Comparison of ENCODE assay signal across 7 mouse cellular contexts in genomic region chr8:110664202-110664896, GRCm38 (mm10). TPM values are rescaled to one million over a fixed set of nuclear protein-coding genes. Genes with fewer than 3 reads are reported as not detected.
DNase-seq lines count a peak whose midpoint lies in the region; ATAC-seq lines count a peak whose summit lies in the region.

No protein-coding gene starts in this region.

- peak overlapping the region; percentile 87 for H3K27ac ChIP-seq in hindbrain, embryonic 13.5 days

- 29% methylated on average over 7 of the region's 7 CpGs for WGBS in hindbrain, embryonic 13.5 days

- ATAC-seq in hindbrain, embryonic 13.5 days (ENCODE audit: low FRiP score) = peak; percentile 88

- no peak overlapping the region for H3K9ac ChIP-seq in hindbrain, embryonic 13.5 days

- H3K36me3 ChIP-seq in hindbrain, embryonic 13.5 days = peaks cover 20% of the 10 kb centered on the region

- peaks cover 29% of the 10 kb centered on the region for H3K4me1 ChIP-seq in hindbrain, embryonic 13.5 days (replicated peaks)

- intact Hi-C loops in left cerebral cortex, postnatal 25 days (cut with DNase I) = loop anchor here (2.0 kb wide), 1 partner anchor 54 kb away; no protein-coding TSS in a partner anchor

- H3K27me3 ChIP-seq in hindbrain, embryonic 13.5 days = no peaks in the 10 kb centered on the region

- H3K9me3 ChIP-seq in hindbrain, embryonic 13.5 days = no peaks in the 10 kb centered on the region

- 0 out of 2 replicates have a peak overlapping the region, but pooled peaks have one; percentile 2 for H3K4me2 ChIP-seq in hindbrain, embryonic 13.5 days

- peak; percentile 5 for DNase-seq in 416B (ENCODE audit: low read depth)
- DNase-seq in adrenal gland, postnatal 25 days = peak; percentile 57
- peak; percentile 98 for DNase-seq in fibroblast of lung, adult 2 months (ENCODE audit: low read depth)
- DNase-seq in left cerebral cortex, postnatal 25 days (ENCODE audit: low spot score in 2 of 2) = peak; percentile 48 to 84
- DNase-seq in testis, postnatal 14 days (ENCODE audit: low spot score) = peak; percentile 25
- DNase-seq in embryo, embryonic 10 days (ENCODE audit: low spot score) = no peak

- H3K4me3 ChIP-seq in hindbrain, embryonic 13.5 days = no peak overlapping the region

RNA-seq across cellular contexts. Expression of gene Vac14, which starts 46.0 kb away (rescaled TPM):
- 34.3 and 35.4 TPM in 2 replicates for total RNA-seq in adrenal gland, postnatal 25 days (2021)
- 23.7 and 24.9 TPM in 2 replicates for polyA plus RNA-seq in hindbrain, embryonic 13.5 days (2015; fragmentation: Nextera tagmentation; extraction: Ambion mirVana)
- total RNA-seq in left cerebral cortex, postnatal 25 days (2021) = 10 to 100 TPM; 21.0 to 23.4 TPM

RNA-seq across cellular contexts. Expression of gene Mtss1l, which starts 56.9 kb away (rescaled TPM):
- total RNA-seq in adrenal gland, postnatal 25 days (2021) = 23.9 and 27.7 TPM in 2 replicates
- polyA plus RNA-seq in hindbrain, embryonic 13.5 days (2015; fragmentation: Nextera tagmentation; extraction: Ambion mirVana) = 19.0 and 20.4 TPM in 2 replicates
- total RNA-seq in left cerebral cortex, postnatal 25 days (2021) = 100 to 1,000 TPM; 195 to 204 TPM
